Mouse (Mus musculus): ENCODE measurements around the gene Vps13c. TPM values are rescaled to one million over a fixed set of nuclear protein-coding genes. Genes with fewer than 3 reads are reported as not detected.
A peak's percentile ranks its signal among the peaks of the same experiment; 100 is the strongest.

Gene Vps13c
- polyA plus RNA-seq, 1 experiment from 2014 or later = 8.0 TPM

DNA sequence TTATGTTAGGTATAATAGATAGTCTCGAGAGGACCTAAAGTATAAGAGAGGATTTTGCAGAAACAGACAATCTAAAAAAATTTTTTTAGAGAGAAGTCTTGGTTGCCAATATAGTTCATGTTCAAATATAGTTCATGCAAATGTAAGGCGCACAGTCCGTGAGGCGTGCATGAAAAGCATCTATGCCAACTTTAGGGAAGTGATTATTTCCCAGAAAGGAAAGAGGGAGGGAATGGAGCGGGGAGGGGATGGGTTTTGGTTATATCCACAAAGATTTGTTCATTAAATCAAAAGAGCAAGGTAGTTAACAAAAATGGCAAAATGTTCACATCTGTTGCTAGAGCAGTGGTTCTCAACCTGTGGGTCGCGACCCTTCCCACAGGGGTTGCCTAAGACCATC lies 166.4 kb downstream of the Vps13c start:
- Histone ChIP-seq H3K4me3 (no peak overlapping the region), H3K27ac (replicated peaks) (no peak overlapping the region), H3K9me3 (no peaks in the 10 kb centered on the region), H3K36me3 (no peaks in the 10 kb centered on the region), H3K9ac (no peak overlapping the region), H3K27me3 (no peaks in the 10 kb centered on the region), H3K4me2 (no peak overlapping the region), H3K4me1 (replicated peaks) (no peaks in the 10 kb centered on the region)
- 97% methylated on average over 7 of the region's 7 CpGs for WGBS
- ATAC-seq (ENCODE audit: low read depth) = no peak

DNA sequence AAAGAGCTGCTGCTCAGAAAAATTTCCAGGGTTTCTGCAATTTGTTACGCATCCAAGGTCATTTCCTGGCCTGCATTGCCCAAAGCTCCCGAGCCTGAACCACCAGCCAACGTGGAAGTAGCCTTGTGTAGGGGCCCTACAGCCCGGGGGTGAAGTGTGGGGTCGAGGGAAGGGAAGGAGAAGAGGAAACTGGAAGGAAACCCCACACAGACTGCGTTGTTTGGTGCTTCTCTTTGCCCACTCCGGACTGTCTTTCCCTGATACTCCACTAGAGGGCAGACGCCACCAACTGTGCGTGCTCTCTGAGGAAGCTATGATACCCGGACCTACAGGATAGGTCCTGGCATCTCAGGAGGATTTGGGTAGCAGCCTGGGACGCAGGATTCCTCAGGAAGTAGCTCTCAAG lies 174.8 kb downstream of the Vps13c start:
- H3K4me1 ChIP-seq (replicated peaks) = 0 out of 2 replicates have a peak, but pooled peaks cover 5% of the 10 kb centered on the region
- H3K27me3 ChIP-seq = peaks cover 14% of the 10 kb centered on the region
- H3K27ac ChIP-seq (replicated peaks) = no peak overlapping the region
- H3K4me2 ChIP-seq = no peak overlapping the region
- H3K36me3 ChIP-seq = no peaks in the 10 kb centered on the region
- WGBS = 9% methylated on average over 11 of the region's 11 CpGs
- ATAC-seq (ENCODE audit: low read depth) = peak; percentile 45; the same call in 1 of the 2 replicates
- no peak overlapping the region for H3K4me3 ChIP-seq
- H3K9me3 ChIP-seq = no peaks in the 10 kb centered on the region
- H3K9ac ChIP-seq = 0 out of 2 replicates have a peak overlapping the region, but pooled peaks have one; percentile 51

DNA sequence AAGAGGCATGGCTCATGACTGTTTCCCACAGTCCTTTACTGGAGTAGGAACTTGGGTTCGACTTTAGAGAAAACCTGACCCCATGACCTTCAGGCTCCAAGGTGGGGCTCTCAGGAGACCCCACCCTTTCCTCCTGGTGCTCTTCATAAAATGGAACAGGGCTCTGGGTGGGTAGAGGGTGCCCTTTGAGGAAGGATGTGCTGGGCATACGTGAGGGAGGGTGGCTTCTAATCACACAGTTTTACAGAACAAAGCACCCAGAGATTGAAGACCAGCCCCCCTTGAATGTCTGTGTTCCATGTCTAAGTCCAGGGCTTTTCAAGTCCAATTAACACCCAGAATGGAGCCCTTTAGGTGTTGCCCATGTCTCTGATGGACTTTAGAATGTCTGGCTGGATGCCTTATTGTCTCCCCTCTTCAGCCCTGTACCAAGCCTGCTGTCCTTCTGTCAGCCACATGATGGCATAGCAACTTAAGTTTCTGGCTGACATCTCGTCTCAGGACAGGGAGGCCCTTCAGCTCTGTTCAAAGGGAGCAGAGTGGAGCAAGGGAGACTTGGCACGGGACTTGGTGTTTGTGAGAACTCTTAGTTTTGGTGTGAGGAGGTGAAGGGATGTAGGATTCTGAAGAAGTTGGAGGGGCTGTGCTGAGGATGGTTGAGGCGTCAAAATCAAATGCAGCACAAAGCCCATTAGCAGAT lies 176.2 kb downstream of the Vps13c start:
- 52% methylated on average over 5 of the region's 5 CpGs for WGBS

DNA sequence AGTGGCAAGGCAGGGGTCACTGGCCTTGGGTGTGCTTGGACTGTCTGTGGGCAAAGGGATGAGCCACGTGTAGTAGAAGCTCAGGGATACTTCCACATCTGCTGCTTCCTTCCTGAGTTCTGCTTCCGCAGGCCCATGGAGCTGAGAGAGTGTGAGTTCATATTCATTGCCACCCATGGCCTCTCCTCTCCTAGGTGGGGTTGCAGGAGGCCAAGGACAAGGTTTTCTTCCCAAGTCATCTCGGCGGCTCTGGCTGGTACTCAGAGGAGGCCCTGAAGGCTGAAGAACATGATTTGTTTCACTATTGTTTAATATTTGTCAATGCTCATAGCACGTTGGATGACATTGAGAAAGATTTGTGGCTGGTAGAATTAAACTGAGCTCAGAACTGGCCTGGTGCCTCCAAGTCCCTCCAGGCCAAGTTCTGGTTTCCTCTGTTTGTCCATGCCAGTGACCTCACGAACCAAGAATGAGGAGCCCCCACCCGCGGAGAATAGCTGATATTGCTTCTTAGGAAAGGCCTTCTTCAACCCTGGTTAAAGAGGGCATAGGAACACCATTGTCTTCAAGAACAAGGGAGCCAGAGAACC lies 180.7 kb downstream of the Vps13c start:
- H3K4me2 ChIP-seq = no peak overlapping the region
- no peaks in the 10 kb centered on the region for H3K9me3 ChIP-seq
- no peak overlapping the region for H3K4me3 ChIP-seq
- no peaks in the 10 kb centered on the region for H3K4me1 ChIP-seq (replicated peaks)
- ATAC-seq (ENCODE audit: low read depth) = no peak
- H3K27me3 ChIP-seq = peaks cover 4% of the 10 kb centered on the region
- WGBS = 84% methylated on average over 8 of the region's 8 CpGs
- H3K27ac ChIP-seq (replicated peaks) = no peak overlapping the region
- H3K9ac ChIP-seq = no peak overlapping the region
- no peaks in the 10 kb centered on the region for H3K36me3 ChIP-seq

More for the DNA sequence above, 176.2 kb downstream of the Vps13c start:
- Histone ChIP-seq H3K4me3 (no peak overlapping the region), H3K4me1 (replicated peaks) (0 out of 2 replicates have a peak, but pooled peaks cover 5% of the 10 kb centered on the region), H3K36me3 (no peaks in the 10 kb centered on the region), H3K27me3 (peaks cover 14% of the 10 kb centered on the region), H3K9me3 (no peaks in the 10 kb centered on the region), H3K4me2 (no peak overlapping the region), H3K9ac (no peak overlapping the region), H3K27ac (replicated peaks) (no peak overlapping the region)
- ATAC-seq (ENCODE audit: low read depth) = peak; percentile 82; the same call in 1 of the 2 replicates

DNA sequence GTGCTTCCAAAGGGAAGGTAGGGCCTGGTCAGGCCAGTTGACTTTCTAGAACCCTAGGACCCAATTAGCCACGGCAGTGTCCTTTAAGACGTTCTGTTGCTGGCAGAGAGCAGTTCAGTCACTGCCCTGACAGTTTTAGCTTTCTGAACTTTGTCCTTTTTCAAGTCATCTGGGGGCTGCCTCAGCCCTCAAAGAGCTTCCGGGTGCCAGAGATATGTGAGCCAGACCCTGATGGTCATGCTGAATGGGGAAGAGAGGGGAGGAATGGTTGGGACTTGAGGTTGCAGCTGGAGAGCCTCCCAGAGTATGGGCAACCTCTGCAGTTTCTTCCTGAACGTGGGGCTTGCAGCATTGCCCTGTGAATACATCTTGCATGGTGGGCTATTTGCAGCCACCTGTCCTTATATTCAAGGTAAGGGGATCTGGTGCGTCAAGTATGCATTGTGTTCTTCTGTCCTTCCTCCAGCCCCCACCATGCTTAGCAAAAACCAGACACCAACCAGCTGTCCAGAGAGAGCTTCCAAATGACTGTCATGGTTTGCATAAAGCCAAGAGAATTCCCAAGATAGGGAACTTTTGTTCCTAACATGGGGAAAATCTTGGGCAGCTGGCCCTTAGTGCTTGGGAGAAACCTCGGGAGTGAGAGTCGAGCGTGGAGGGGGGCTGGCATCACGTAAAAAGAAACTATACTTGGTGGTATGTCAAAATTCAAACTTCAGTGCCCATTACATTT lies 182.3 kb downstream of the Vps13c start:
- 84% methylated on average over 9 of the region's 9 CpGs for WGBS
- no peak for ATAC-seq (ENCODE audit: low read depth)
- no peaks in the 10 kb centered on the region for H3K9me3 ChIP-seq

DNA sequence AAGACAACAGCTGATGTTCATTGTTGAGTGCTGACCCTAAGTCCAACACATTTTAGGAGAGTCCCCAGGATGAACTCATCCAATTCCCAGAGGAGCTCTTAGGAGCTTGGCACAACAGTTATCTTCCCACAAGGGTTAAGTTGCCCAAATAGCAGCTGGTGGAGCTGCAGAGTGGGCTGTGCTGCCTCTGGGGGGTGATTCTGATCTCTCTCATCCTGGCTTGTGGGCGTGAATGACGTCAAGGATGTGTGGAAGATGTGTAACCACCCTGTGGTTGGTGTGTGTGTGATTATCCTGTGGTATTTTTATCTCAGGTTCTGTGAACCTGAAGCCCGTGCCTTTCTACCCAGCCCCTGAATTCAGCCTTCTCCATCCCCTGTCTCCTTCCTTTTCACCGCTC lies 188.4 kb downstream of the Vps13c start:
- H3K27ac ChIP-seq (replicated peaks) = no peak overlapping the region
- no peaks in the 10 kb centered on the region for H3K36me3 ChIP-seq
- no peaks in the 10 kb centered on the region for H3K27me3 ChIP-seq
- H3K4me2 ChIP-seq = no peak overlapping the region
- H3K4me3 ChIP-seq = no peak overlapping the region
- no peaks in the 10 kb centered on the region for H3K9me3 ChIP-seq
- H3K4me1 ChIP-seq (replicated peaks) = peaks cover 4% of the 10 kb centered on the region; the same call in 1 of the 2 replicates
- ATAC-seq (ENCODE audit: low read depth) = no peak
- no peak overlapping the region for H3K9ac ChIP-seq
- 68% methylated on average over 4 of the region's 4 CpGs for WGBS

More for the DNA sequence above, 182.3 kb downstream of the Vps13c start:
- no peaks in the 10 kb centered on the region for H3K4me1 ChIP-seq (replicated peaks)
- H3K4me3 ChIP-seq = no peak overlapping the region
- H3K4me2 ChIP-seq = no peak overlapping the region
- no peaks in the 10 kb centered on the region for H3K36me3 ChIP-seq
- no peaks in the 10 kb centered on the region; the same call in 1 of the 2 replicates for H3K27me3 ChIP-seq
- H3K27ac ChIP-seq (replicated peaks) = no peak overlapping the region
- no peak overlapping the region for H3K9ac ChIP-seq

DNA sequence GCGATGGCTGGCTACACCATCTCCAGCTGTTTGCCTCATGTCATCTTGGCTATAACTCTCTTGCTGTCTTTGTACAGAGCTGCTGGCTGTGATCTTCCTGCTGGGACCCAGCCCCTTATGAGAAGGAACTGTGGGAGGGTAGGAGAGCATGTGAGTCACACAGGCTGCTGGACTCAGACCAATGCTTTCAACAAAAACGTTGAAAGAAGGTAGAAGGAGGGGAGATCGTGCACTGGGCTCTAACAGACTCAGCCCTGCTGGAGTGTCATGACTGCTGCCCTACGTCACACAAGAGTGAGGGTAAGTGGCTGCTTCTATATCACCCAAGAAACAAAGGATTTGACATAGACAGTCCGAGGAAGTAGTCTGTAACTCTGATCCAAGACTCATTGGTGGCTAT lies 193.6 kb downstream of the Vps13c start:
- H3K9ac ChIP-seq = no peak overlapping the region
- H3K27ac ChIP-seq (replicated peaks) = no peak overlapping the region
- 41% methylated on average over 5 of the region's 5 CpGs for WGBS
- H3K4me3 ChIP-seq = no peak overlapping the region
- no peak for ATAC-seq (ENCODE audit: low read depth)
- no peaks in the 10 kb centered on the region for H3K9me3 ChIP-seq
- no peak overlapping the region for H3K4me2 ChIP-seq
- peaks cover 6% of the 10 kb centered on the region; the same call in 1 of the 2 replicates for H3K4me1 ChIP-seq (replicated peaks)
- no peaks in the 10 kb centered on the region for H3K36me3 ChIP-seq
- H3K27me3 ChIP-seq = no peaks in the 10 kb centered on the region

Other genes with a start within 250 kb of the Vps13c start
- gene C2cd4b, start 81.0 kb upstream of the Vps13c start, polyA plus RNA-seq (2015; fragmentation: Nextera tagmentation; extraction: Ambion mirVana) = 0.53 and 0.73 TPM in 2 replicates
- 0.21 and 0.46 TPM in 2 replicates for gene C2cd4a, start 8.1 kb upstream of the Vps13c start, polyA plus RNA-seq (2015; fragmentation: Nextera tagmentation; extraction: Ambion mirVana)